Mouse (Mus musculus) mesoderm, embryonic 11.5 days (tissue): Measurements from ENCODE around the gene Rnd2.
A peak's percentile ranks its signal among the peaks of the same experiment; 100 is the strongest.
"Not testable (repeated sequence)": the region's sequence is repeated elsewhere in the genome, so short reads cannot be mapped to it uniquely, and the experiment has no call there.

ENCODE experiments used
- DNase-seq: peaks from one replicate; pipeline ENCODE4 v3.0.0-alpha.2; 2012; ENCODE audit warnings: low read depth, low spot score

Rnd2 gene

GRCm38 (mm10) chr11:101468263-101468688, 3.5 kb downstream of the Rnd2 start:
- no peak for DNase-seq

DNA sequence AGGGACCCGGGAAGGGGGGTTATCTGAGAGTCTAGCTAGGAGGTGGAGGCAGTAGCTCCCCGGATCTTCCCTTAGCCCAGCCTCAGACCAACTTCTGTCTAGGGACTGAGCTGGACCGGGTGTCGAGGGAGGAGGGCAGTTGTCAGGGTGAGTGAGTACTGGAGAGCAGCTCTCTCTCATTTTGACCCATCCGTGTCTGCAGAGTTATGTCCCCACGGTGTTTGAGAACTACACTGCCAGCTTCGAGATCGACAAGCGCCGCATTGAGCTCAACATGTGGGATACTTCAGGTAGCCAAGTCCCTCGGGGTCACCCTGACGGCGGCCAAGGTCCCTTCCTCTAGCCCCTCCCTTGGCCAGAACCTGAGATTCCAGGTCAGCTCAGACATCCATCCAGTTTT, 3.9 kb downstream of the Rnd2 start:
- DNase-seq: no peak

DNA sequence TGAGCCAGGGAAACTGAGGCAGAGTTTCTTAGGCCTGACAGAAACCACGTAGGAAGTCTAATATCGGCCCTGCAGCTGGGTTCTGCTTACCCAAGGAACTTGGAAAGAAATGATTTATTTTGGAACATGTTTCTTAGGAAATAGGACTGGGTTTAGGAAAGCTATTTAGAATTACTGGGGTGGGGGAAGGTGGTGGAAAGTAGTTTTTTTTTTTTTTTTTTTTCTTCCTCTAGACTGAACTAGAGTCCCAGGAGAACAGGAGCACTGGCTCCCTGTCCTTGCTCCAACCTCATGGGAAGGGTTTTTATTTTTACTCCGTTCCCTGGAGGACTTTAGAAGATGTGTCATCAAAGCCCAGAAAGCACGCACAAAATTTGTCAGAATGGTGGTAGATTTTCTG, 4.4 kb downstream of the Rnd2 start:
- DNase-seq: no peak

GRCm38 (mm10) chr11:101470206-101470605, 5.4 kb downstream of the Rnd2 start:
- no peak for DNase-seq

DNA sequence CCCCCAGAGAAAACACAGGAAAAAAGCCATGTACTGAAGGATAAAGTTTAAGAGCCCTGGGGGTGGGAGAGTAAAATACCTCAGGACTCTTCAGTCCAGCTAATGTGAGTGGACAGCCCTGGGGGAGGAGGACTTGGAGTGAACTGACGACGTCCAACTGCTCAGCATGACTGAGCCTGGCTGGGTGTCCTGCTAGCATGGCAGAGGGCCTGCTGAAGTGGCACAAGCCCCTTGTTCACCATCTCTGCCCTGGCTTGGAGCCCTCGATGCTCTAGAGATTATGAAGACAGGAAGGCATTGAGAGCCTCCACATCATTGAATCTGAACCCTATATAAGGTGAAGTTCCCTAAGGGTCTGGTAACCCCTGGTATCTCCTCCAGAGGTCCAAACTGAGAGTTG, 7.1 kb downstream of the Rnd2 start:
- no peak for DNase-seq

DNA sequence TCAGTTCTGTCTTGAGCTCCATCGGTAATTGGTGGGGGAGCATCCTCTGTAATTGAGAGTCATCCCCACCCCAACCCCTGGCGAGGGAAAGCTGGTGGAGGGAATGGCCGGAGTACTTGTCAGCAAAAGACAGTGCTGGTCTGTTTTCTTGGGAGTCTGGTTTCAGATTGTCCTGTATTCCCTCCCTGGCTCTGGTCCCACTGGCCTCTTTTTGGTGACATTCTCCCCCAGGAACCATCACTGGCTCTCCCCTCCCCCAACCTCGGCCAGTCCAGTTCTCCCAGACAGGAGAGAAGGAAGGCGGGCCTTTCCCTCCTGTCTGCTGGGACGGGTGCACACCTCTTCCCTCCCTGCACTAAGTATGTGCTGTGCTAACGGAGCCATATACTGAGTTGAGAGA, 7.5 kb downstream of the Rnd2 start:
- DNase-seq: no peak

DNA sequence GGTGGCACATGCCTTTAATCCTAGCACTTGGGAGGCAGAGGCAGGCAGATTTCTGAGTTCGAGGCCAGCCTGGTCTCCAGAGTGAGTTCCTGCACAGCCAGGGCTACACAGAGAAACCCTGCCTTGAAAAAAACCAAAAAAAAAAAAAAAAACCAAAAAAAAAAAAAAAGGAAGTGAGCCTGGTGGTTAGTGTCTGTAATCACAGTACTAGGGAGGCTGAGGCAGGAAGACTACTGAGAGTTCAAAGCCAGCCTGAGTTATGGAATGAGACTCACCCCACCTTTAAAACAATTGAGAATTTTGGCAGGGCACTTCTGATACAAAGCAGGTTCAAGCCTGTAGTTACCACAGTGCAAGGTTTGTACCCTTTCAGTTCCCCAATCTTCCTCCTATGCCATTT, 8.9 kb downstream of the Rnd2 start:
- not testable (repeated sequence) for DNase-seq

- no peak for DNase-seq
Measured at GRCm38 (mm10) chr11:101474298-101474697, 9.5 kb downstream of the Rnd2 start.

GRCm38 (mm10) chr11:101476361-101476760, 11.6 kb downstream of the Rnd2 start:
- not testable (repeated sequence) for DNase-seq

- peak; percentile 66 for DNase-seq
Measured at GRCm38 (mm10) chr11:101477194-101477551, 12.4 kb downstream of the Rnd2 start.

- peak; percentile 74 for DNase-seq
Measured at GRCm38 (mm10) chr11:101477552-101478211, 12.9 kb downstream of the Rnd2 start.

- peak; percentile 77 for DNase-seq
Measured at GRCm38 (mm10) chr11:101479171-101479635, 14.4 kb downstream of the Rnd2 start.

DNA sequence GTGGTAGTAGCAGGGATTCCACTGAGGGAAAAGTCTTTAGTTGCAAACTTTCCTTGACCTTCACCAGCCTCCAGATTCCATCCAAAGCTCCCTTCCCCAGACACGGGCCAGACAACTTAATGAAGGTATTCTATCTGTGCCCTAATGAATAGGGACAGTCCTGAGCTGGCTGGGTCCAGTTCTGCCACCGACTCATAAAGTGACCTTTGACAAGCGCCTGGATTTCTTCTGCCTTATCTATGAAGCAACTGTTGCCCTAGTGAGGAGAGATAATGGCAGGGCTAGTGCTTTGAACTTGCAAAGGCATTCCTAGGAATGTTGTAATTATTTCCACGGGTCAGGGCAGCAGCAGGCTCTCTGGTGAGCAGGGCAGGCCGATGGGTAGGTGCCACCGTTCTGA, 16.1 kb downstream of the Rnd2 start:
- DNase-seq: no peak

DNA sequence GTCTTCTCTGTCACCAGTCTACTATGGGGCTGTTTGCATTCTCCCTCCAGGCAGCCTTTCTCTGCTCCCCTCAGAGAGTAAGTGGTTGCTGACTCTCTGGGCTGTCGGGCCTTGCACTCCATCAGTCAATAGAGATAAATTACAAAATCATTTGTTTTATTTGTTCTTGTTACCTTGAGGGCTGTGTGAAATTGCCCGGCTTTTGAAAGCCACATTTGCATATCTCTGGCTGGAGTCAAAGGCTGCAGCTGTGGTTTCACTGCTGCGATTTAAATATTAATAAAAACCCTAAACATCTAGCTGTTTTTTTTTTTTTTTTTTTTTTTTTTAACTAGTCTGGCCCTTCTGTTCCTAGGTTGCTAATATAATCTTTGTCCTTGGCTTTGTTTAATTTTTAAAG, 19.0 kb downstream of the Rnd2 start:
- DNase-seq: no peak

DNA sequence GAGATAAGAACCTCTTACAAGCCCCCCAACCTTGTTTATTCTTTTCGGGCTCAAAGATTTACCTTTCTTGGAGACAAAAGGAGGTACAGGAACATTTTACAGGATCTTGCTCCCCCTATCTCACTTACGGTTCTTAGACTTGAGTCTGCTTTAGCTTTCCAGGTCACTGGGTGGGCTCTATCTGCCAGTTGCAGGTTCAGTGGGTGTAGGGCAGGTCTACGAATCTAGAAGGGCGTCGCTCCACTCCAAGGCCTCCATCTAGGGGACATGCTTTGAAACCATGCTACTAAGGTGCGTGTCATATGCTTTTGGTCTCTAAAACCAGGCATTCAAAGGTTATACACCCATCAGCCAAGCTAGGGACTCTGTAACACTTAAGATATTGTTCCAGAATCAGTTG, 19.4 kb downstream of the Rnd2 start:
- no peak for DNase-seq

DNA sequence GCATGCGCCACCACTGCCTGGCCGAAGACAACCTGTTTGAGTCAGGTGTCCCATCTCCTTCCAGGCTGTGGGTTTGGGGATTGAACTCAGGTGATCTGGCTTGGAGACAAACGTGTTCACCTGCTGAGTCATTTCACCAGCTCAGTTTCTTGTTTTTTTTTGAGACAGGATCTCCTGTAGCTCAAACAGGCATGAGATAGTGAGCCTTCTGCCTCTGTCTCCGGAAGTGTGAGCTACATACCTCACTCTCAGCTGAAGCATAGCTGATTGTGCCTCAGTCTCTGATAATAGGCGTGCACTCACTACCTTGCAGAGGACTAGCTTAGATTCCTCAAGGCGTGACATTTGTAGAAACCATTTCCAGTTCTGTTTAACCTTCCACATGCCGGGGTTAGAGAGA, 20.0 kb downstream of the Rnd2 start:
- DNase-seq: no peak

- no peak for DNase-seq
Measured at GRCm38 (mm10) chr11:101485509-101486028, 20.8 kb downstream of the Rnd2 start.

GRCm38 (mm10) chr11:101486126-101486525, 21.3 kb downstream of the Rnd2 start:
- DNase-seq: no peak

DNA sequence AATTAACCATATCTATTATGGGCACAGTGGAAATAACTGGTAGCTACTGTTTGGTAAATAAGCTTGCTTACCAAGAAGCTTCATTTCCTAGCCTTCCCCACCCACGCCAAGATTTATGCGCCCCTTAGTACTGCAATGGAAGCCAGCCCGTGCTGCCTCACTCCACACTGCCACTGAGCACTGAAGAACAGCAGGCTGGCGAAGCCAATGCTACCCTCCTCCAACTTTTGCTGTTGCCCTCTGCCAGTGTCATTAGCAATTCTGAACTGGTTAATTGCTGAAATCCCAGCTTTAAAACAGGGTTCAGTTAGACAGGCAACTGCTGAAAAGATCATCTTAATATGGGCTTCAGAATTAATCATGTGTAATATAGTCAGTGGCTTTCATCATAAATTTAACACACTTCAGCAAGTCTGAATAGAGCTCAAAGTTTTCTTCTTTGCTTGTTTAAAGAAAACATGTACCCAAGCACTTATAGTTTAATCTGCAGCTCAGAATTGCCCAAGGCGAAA, 41.5 kb downstream of the Rnd2 start:
- no peak for DNase-seq

DNA sequence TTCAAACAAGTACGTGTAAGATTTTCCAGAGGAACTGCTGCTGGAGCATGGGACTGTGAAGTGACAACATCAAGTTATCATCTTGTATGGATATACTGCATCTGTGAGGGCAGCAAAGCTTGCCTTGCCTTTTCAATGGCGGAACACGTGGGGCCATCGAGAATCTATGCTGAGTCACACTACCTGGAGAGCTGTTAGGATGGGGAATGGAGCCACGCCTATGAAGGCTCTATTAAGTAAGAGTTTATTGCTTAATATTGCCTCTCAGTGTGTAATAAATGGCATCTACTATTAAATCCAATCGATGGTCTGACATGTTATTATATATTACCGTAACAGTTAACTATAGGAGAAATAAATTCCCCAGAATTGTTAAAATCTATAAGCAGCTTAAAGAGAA, 42.3 kb downstream of the Rnd2 start:
- no peak for DNase-seq

DNA sequence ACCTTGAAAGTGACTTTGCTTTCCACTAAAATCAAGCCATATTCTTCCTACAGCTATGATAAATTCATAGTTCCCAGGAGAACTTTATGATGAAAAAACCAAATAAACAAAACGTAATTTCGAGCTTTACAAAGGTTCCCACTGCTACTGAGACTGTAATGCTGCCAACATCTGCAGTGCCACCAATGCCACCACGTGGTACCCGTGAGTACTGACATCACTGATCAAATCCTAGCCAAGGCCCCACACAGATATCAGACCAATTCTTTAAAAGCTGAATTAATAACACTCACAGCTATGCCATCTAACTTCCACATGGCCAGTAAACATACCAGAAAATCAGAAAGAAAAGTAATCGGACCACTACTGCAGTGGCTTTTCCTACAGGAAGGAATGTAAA, 54.1 kb downstream of the Rnd2 start:
- DNase-seq: no peak

- no peak for DNase-seq
Measured at GRCm38 (mm10) chr11:101519364-101519763, 54.6 kb downstream of the Rnd2 start.
